Mouse (Mus musculus) bone marrow macrophage, adult 2 months (primary cell): ENCODE results near the gene Prss34.

Source experiments
- CTCF ChIP-seq: IDR thresholded peaks from 2 replicates; pipeline ENCODE4 v1.5.1; 2012; ENCODE audit warnings: low read depth, mild to moderate bottlenecking, low read length, moderate library complexity
- POLR2A ChIP-seq: IDR thresholded peaks from 2 replicates; pipeline ENCODE4 v1.6.1; 2012; ENCODE audit warnings: mild to moderate bottlenecking, low read depth, low read length, borderline replicate concordance

- TF ChIP-seq CTCF (no peak), POLR2A (no peak)
These were observed 47.3 kb downstream of the Prss34 start, which contains the start of gene Tpsab1 for GRCm38 (mm10) chr17:25345462-25345861.
